ENCODE assay signal across 8 mouse cellular contexts in the genomic region with DNA sequence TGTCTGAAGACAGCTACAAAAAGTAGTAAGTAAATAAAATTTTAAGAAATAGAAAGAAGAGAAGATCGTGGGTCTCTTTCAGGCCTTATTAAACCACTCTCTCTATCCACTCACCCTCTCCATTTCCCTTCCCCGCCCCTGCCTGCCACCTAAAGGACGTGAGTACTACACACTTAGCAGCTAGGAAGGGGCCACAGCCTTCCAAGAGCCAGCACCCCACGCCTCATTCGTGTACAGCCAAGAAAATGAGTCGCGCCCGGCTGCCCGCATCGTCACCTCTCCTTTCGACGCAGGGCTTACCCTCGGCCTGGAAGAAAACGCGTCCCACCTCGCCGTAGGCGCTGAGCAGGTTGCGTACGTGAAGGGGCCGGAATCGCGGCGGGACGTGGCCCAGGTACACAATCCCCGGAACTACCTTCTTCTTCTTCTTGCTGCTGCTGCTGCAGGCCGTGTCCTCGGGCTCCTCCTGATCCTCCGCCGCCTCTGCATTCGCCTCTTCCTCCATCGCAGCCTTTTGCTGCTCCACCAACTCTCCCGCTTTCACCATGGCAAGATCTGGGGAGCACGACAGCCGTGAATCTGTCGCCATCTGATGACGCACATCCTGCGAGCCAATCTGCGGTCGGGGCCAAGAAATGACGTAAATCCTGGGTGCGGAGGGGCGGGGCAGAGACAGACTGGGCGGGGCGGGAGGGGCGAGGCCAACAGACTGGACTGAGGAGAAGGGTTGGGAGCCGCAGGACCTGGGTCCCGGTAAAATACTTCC. TPM values are rescaled to one million over a fixed set of nuclear protein-coding genes. Genes with fewer than 3 reads are reported as not detected.
DNase-seq lines count a peak whose midpoint lies in the region; ATAC-seq lines count a peak whose summit lies in the region.

Gene Abt1, minus strand, starts transcription at position 581 of the 766 bp plus-strand sequence.

- peak; percentile 97 for DNase-seq in adipocyte (ENCODE audit: low spot score)
- peak; percentile 80 to 87 for DNase-seq in gastrocnemius, adult 8-10 months (ENCODE audit: low spot score in 2 of 2)
- peak; percentile 93 for DNase-seq in hindlimb bud, embryonic 11.5 days (ENCODE audit: extremely low spot score, low read depth, low spot score)
- peak; percentile 96 for DNase-seq in left cerebral cortex, postnatal 10 days (ENCODE audit: extremely low spot score in 1 of 2, low spot score in 2 of 2)
- DNase-seq in right cerebral cortex, postnatal 10 days (ENCODE audit: low spot score in 2 of 2), result peak; percentile 97 to 98
- peak; percentile 95 for DNase-seq in urinary bladder, postnatal 14 days (ENCODE audit: low spot score)

- peak; percentile 61 for ATAC-seq in common myeloid progenitor, adult 5-6 weeks (replicated peaks; ENCODE audit: low read depth, poor library complexity, severe bottlenecking)
- ATAC-seq in megakaryocyte progenitor cell, adult 5-6 weeks (replicated peaks; ENCODE audit: poor library complexity), result peak; percentile 73

- intact Hi-C loops in left cerebral cortex, postnatal 10 days (cut with DNase I), result no loop called here

RNA-seq across cellular contexts. Expression of gene Abt1, which starts in this region (rescaled TPM):
- 14.7 and 15.6 TPM in 2 replicates for total RNA-seq in common myeloid progenitor, adult 5-6 weeks (2017)
- total RNA-seq in gastrocnemius, adult 8-10 months (2022), result 1 to 10 TPM; 3.2 to 4.8 (median 4.0) TPM
- total RNA-seq in left cerebral cortex, postnatal 10 days (2021), result 1 to 10 TPM; 6.3 to 6.5 TPM
- 7.1 and 7.4 TPM in 2 replicates for total RNA-seq in megakaryocyte progenitor cell, adult 5-6 weeks (2015)
- total RNA-seq in megakaryocyte progenitor cell, adult 5-6 weeks (2017), result 9.5 and 11.0 TPM in 2 replicates

Comparison
In these comparisons a context has a peak if more than half of its experiments do, and no peak if none do; other contexts are left out.
1. Peak in every context shown above with its lines: DNase-seq and ATAC-seq.